Mouse (Mus musculus): ENCODE measurements around the gene Fbxo11. TPM values are rescaled to one million over a fixed set of nuclear protein-coding genes. Genes with fewer than 3 reads are reported as not detected.

Fbxo11 gene
- total RNA-seq, 2 experiments from 2014 or later, result 123 to 128 TPM

GRCm38 (mm10) chr17:88068024-88068719 is 3.1 kb upstream of the Fbxo11 start:
- no peak for DNase-seq (ENCODE audit: low spot score in 2 of 2)

GRCm38 (mm10) chr17:88067202-88067901 is 2.3 kb upstream of the Fbxo11 start:
- DNase-seq (ENCODE audit: low spot score in 2 of 2), result no peak

- no peak for DNase-seq (ENCODE audit: low spot score in 2 of 2)
Measured at GRCm38 (mm10) chr17:88066799-88067198, 1.7 kb upstream of the Fbxo11 start.

- peak; percentile 86 to 93 for DNase-seq (ENCODE audit: low spot score in 2 of 2)
Measured at GRCm38 (mm10) chr17:88065801-88066646, 933 bp upstream of the Fbxo11 start.

- peak; percentile 56 to 65 for DNase-seq (ENCODE audit: low spot score in 2 of 2)
Measured at GRCm38 (mm10) chr17:88064347-88065030, 602 bp downstream of the Fbxo11 start.

- DNase-seq (ENCODE audit: low spot score in 2 of 2), result peak; percentile 59 to 76
Measured at GRCm38 (mm10) chr17:88063980-88064346, 1.1 kb downstream of the Fbxo11 start.

GRCm38 (mm10) chr17:88062860-88063580 is 2.1 kb downstream of the Fbxo11 start:
- no peak for DNase-seq (ENCODE audit: low spot score in 2 of 2)

GRCm38 (mm10) chr17:88061942-88062341 is 3.1 kb downstream of the Fbxo11 start:
- no peak for DNase-seq (ENCODE audit: low spot score in 2 of 2)

GRCm38 (mm10) chr17:88058280-88058679 is 6.8 kb downstream of the Fbxo11 start:
- no peak for DNase-seq (ENCODE audit: low spot score in 2 of 2)

- no peak for DNase-seq (ENCODE audit: low spot score in 2 of 2)
Measured at GRCm38 (mm10) chr17:88057846-88058245, 7.2 kb downstream of the Fbxo11 start.

- no peak for DNase-seq (ENCODE audit: low spot score in 2 of 2)
Measured at GRCm38 (mm10) chr17:88051679-88052078, 13.4 kb downstream of the Fbxo11 start.

GRCm38 (mm10) chr17:88050892-88051291 is 14.2 kb downstream of the Fbxo11 start:
- no peak for DNase-seq (ENCODE audit: low spot score in 2 of 2)

GRCm38 (mm10) chr17:88050318-88050717 is 14.8 kb downstream of the Fbxo11 start:
- no peak for DNase-seq (ENCODE audit: low spot score in 2 of 2)

GRCm38 (mm10) chr17:88042099-88043086 is 22.7 kb downstream of the Fbxo11 start:
- DNase-seq (ENCODE audit: low spot score in 2 of 2), result no peak

GRCm38 (mm10) chr17:88040810-88041209 is 24.3 kb downstream of the Fbxo11 start:
- no peak for DNase-seq (ENCODE audit: low spot score in 2 of 2)

GRCm38 (mm10) chr17:88034418-88034817 is 30.7 kb downstream of the Fbxo11 start:
- DNase-seq (ENCODE audit: low spot score in 2 of 2), result no peak

- DNase-seq (ENCODE audit: low spot score in 2 of 2), result no peak
Measured at GRCm38 (mm10) chr17:88031755-88032154, 33.3 kb downstream of the Fbxo11 start.

- DNase-seq (ENCODE audit: low spot score in 2 of 2), result peak; percentile 17 to 67
Measured at GRCm38 (mm10) chr17:88029194-88029970, 35.7 kb downstream of the Fbxo11 start.

GRCm38 (mm10) chr17:88025227-88025626 is 39.9 kb downstream of the Fbxo11 start:
- DNase-seq (ENCODE audit: low spot score in 2 of 2), result peak in 1 of 2 experiments; percentile 81

Measured in layer of hippocampus, adult 18-20 months (tissue).